Mouse (Mus musculus): ENCODE data around the gene Traf4.
"Not testable (repeated sequence)": the region's sequence is repeated elsewhere in the genome, so short reads cannot be mapped to it uniquely, and the experiment has no call there.

The Traf4 gene

GRCm38 (mm10) chr11:78164924-78165760 lies at the start of gene Traf4:
Gene Traf4 (minus strand): TSS chr11:78165589.
- peak; percentile 91 for DNase-seq (ENCODE audit: low read depth)

GRCm38 (mm10) chr11:78213086-78213817 lies 47.9 kb upstream of the Traf4 start:
- no peak for DNase-seq (ENCODE audit: low read depth)

GRCm38 (mm10) chr11:78211513-78211912 lies 46.1 kb upstream of the Traf4 start:
- no peak for DNase-seq (ENCODE audit: low read depth)

GRCm38 (mm10) chr11:78210615-78211014 lies 45.2 kb upstream of the Traf4 start:
- DNase-seq (ENCODE audit: low read depth): no peak

GRCm38 (mm10) chr11:78209886-78210285 lies 44.5 kb upstream of the Traf4 start:
- no peak for DNase-seq (ENCODE audit: low read depth)

- no peak for DNase-seq (ENCODE audit: low read depth)
These were observed 41.8 kb upstream of the Traf4 start for GRCm38 (mm10) chr11:78207190-78207589.

- DNase-seq (ENCODE audit: low read depth): no peak
These were observed 40.2 kb upstream of the Traf4 start for GRCm38 (mm10) chr11:78205361-78206206.

- DNase-seq (ENCODE audit: low read depth): no peak
These were observed 38.9 kb upstream of the Traf4 start for GRCm38 (mm10) chr11:78204287-78204686.

GRCm38 (mm10) chr11:78202372-78202771 lies 37.0 kb upstream of the Traf4 start:
- no peak for DNase-seq (ENCODE audit: low read depth)

- no peak for DNase-seq (ENCODE audit: low read depth)
These were observed 29.9 kb upstream of the Traf4 start for GRCm38 (mm10) chr11:78195101-78195863.

GRCm38 (mm10) chr11:78194411-78195100 lies 29.2 kb upstream of the Traf4 start:
- DNase-seq (ENCODE audit: low read depth): peak; percentile 72

- DNase-seq (ENCODE audit: low read depth): no peak
These were observed 27.7 kb upstream of the Traf4 start, which contains the start of gene Proca1 for GRCm38 (mm10) chr11:78193113-78193512. Gene Proca1 (plus strand): TSS chr11:78193392.

GRCm38 (mm10) chr11:78190041-78190440 lies 24.7 kb upstream of the Traf4 start:
- DNase-seq (ENCODE audit: low read depth): no peak

GRCm38 (mm10) chr11:78189234-78190040 lies 24.0 kb upstream of the Traf4 start:
- peak; percentile 50 for DNase-seq (ENCODE audit: low read depth)

GRCm38 (mm10) chr11:78188331-78189233 lies 23.2 kb upstream of the Traf4 start, which contains the start of gene Rab34:
Gene Rab34 (plus strand): TSS chr11:78188430.
- no peak for DNase-seq (ENCODE audit: low read depth)

- not testable (repeated sequence) for DNase-seq (ENCODE audit: low read depth)
These were observed 19.3 kb upstream of the Traf4 start for GRCm38 (mm10) chr11:78184702-78185101.

- no peak for DNase-seq (ENCODE audit: low read depth)
These were observed 18.6 kb upstream of the Traf4 start for GRCm38 (mm10) chr11:78183884-78184514.
